Mouse (Mus musculus) mesoderm, embryonic 11.5 days (tissue): ENCODE measurements around the gene Elf2.
"Not testable (repeated sequence)": the region's sequence is repeated elsewhere in the genome, so short reads cannot be mapped to it uniquely, and the experiment has no call there.

ENCODE experiments used
- DNase-seq: peaks from one replicate; pipeline ENCODE4 v3.0.0-alpha.2; 2012; ENCODE audit warnings: low read depth, low spot score

The Elf2 gene

DNA sequence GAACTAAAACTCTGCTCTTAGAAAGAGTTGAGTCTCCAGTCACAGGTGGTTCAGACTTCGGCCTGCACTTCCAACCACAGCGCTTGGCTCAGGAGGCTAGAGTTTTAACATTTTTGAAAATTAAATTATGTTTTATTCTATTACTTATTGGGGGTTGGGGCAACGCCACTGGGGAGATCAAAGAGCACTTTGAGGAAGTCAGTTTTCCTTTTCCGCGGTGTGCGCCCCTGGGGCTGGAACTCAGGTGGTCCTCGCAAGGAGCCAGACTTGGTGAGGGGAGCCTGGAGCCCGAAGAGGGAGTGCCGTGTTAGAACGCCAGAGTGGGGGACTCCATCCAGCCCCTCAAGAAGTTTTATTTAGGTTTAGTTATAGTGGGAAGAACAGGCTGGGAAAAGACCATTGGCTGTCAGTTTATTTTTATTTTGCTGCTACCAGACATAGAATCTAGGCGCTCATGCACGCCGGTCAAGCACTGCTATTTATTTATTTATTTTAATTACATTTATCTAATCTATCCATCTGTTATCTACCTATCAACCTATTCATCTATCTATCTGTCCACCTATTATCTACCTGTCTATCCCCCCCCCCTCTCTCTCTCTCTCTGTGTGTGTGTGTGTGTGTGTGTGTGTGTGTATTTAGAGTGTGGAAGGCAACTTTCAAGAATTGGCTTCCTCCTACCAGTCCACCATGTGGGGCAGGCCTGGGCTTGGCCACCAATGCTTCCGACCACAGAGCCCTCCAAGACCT, 19.3 kb upstream of the Elf2 start:
- DNase-seq = no peak

DNA sequence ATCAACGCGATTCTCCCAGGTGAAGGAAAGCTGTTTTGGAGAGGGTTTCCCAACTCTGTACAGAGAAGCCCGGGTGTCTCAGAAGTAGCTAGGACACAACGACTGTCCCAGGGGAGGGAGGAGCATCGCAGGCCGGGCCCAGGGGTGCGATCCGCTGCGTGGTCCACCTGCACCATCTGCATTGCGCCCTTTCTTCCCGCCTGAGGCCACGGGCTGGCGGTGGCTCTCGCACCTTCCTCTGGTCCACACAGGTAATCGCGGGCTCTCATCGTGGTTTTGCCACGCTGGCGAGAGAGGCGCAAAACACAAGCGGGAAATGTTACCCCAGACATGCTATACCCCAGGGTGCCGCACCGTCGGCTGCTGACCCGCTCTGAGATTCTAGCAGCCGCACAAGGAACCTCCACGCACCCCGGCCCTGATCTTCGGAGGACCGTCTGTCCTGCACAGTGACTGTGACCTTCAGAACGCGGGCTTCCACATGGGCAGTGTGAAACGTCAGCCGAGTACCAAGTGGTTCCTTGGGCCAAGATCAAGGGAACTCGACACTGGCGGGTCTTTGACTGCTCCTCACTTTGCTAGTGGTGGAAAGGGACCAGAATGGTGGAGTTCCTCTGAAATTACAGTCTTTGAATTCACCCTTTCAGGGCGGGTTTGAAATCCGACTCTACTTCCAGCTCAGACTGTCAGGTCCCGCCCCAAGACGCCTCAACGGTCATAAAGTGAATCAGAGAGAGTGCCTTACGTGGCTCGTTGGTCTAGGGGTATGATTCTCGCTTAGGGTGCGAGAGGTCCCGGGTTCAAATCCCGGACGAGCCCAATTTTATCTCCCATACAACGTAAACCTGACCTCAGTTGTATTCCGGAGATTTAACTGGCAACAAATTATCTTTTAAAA, 18.4 kb upstream of the Elf2 start:
- peak; percentile 90 for DNase-seq

DNA sequence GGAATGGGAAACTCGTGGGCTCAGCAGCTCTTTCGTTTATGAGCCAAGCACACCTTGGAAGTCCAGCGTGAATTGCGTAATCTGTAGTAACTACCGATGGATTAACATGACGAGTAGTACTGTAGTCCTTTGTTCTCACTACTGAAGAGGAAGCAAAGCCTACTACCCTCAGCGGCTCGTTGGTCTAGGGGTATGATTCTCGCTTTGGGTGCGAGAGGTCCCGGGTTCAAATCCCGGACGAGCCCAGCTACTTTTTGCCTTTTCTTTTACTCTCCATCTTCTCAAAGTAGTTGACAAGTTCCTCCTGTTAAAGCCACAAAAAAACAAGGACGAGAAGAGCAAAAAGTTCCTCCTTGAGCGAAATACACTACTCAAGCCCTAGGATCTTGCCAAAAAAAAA, 17.7 kb upstream of the Elf2 start:
- DNase-seq = peak; percentile 85

DNA sequence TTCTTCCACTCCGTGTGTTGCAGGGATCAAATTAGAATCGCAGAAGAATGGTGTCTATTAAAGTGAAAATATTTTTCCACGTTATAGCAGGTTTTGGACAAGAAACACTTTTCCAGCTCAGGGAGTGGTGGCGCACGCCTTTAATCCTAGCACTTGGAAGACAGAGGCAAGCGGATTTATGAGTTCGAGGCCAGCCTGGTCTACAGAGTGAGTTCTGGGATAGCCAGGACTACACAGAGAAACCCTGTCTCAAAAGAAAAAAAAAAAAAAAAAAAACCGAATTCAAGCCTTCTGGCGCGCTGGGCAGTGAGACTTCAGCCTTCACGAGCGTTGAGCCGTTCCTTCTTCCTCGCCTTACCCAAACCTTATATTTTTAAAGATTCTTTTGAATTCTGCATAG, 17.2 kb upstream of the Elf2 start:
- DNase-seq = no peak

DNA sequence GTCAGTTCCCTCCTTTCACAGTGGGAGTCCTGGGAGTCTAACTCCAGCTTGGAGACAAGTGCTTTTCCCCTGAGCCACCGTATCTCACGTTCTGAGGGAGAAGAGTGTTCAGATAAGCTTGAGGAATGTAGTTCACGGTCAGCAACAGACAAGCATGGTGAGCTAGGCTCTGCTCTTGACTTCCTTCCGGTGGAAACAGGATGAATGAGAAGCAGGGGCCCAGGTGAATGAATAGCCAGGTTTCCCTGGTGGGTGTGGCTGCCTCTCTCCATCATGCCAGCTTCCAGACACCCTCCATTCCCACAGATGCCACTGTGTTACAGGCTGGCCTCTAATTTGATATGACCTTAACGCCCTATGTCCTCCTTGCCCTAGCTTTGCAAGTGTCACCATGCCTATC, 16.6 kb upstream of the Elf2 start:
- DNase-seq = no peak

DNA sequence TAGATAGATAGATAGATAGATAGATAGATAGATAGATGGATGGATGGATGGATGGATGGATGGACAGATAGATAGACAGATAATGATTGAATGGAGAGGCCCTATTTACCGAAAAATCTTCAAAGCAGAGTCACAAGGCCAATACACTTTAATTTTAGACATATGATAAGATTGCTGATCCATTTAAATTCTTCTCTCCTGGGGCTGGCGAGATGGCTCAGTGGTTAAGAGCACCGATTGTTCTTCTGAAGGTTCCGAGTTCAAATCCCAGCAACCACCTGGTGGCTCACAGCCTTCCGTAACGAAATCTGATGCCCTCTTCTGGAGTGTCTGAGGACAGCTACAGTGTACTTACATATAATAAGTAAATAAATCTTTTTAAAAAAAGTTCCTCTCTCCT, 14.5 kb upstream of the Elf2 start:
- DNase-seq = not testable (repeated sequence)

DNA sequence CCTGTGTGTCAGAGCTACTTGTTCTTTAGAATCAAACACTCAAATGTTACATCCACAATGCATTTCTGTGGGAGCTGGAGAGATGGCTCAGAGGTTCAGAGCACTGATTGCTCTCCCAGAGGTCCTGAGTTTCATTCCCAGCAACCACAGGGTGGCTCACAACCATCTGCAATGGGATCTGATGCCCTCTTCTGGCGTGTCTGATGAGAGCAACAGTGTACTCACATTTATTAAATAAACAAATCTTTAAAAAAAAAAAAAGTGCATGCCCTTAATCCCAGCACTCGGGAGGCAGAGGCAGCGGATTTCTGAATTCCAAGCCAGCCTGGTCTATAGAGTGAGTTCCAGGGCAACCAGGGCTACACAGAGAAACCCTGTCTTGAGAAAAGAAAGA, 13.6 kb upstream of the Elf2 start:
- no peak for DNase-seq

DNA sequence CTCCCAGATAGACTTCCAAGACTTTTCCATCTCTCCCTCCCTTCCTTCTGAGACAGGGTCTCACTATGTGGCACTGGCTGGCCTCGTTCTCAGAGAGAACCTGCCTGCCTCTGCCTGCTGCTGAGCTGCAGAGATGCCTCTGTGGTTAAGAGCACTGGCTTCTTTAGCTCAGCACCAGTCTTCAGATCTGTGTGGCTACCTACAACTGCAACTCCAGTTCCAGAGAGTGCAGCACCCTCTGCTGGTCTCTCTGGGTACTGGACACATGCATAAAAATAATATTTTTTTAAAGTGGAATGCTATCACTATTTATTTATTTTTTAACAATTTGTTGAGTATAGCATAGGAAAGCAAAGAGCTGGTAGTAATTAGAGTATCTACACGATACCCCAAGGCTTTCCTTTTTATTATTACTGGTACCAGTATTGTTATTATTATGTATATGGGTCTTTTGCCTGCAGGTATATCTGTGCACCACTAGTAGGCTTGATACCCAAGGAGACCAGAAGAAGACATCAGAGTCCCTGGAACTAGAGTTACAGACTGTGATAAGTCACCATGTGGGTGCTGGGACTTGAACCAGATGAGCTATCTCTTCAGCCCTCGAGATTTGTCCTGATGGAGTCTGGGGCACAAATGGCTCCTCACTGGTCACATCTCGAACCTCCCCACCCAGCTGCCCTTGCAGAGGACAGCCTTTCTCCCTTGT, 13.0 kb upstream of the Elf2 start:
- no peak for DNase-seq

DNA sequence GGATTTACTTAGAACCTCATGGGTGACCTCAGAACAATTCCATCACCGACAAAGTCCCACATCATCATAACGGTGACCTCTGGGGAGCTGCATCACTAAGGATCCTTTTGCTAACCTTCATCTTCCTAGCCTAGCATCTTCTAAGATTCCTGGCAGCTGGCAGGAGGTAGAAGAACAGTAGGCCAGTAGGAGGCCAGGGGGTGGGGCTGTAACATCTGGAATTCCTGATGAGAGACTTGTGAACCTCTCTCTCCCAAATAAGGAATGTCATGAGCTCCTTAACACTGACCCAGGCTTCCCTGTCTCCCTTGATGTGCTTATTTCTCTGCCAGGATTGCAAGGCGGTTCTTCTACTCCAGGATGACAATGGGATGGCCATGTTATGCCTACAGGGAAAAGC, 10.3 kb upstream of the Elf2 start:
- DNase-seq = no peak

DNA sequence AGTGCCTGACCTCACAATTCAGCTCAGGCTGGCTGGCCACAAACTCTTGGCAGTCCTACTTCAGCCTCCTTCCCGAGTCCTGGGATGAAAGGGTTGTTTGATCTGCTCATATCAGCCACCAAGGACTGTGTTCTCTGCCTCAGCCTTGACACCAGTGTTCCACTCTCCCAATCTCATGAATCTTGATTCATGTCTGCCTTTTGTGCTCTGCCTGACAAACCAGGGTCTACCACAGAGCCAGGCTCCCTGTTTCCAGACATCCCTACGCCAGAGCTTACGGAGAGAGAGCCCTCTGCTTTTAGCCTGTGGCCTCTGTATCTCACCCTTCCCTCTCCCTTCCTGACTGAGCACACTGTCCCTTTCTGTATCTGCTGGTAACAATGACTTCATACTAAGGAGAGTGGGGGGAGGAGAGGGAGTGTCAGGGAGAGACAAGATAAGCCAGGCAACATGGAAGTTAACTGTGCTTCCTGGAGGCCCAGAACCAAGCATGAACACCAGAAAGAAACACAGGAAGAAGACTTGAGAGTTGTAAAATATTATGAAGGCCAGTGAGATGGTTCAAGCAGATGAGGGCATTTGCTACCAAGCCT, 8.3 kb upstream of the Elf2 start:
- no peak for DNase-seq

DNA sequence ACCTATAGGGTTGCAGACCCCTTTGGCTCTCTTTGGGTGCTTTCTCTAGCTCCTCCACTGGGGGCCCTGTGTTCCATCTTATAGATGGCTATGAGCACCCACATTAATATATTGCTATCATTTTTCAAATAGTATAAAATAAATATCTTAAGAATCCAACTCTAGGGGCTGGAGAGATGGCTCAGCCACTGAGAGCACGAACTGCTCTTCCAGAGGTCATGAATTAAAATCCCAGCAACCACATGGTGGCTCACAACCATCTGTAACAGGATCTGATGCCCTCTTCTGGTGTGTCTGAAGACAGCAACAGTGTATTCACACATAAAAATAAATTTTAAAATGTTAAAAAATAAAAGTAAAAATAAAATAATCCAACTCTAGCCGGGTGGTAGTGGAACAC, 4.6 kb upstream of the Elf2 start:
- DNase-seq = not testable (repeated sequence)

DNA sequence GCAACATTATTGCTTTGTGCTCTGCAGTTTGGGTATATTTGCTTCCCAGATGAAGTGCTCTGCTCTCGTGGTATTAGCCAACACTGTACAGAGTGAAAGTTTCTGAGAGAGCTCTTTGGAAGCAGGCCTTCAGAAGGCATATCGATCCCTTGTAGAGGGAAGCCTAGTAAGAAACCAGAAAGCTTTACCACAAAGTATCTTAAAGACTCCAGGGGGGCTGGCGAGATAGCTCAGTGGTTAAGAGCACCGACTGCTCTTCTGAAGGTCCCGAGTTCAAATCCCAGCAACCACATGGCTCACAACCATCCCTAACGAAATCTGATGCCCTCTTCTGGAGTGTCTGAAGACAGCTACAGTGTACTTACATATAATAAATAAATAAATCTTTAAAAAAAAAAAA, 3.7 kb upstream of the Elf2 start:
- not testable (repeated sequence) for DNase-seq

DNA sequence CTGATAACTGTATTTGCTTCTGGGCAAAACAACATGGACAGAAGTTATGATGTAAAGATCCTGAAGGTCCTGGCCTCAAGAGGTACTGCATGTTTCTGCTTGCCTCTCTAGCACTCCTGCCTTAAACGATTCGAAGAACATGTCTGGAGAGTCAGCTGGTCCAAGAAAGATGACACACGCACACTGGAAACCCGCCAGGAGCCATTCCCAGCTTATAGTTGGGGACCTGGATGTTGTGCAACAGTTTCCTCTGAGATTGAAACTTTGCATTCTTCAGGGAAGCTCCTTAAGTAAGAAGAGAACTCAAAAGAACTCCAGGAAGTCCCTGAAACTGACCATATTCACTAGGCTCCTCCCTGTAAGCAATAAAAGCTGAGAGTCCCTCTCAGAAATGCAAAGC, 2.8 kb upstream of the Elf2 start:
- DNase-seq = no peak

DNA sequence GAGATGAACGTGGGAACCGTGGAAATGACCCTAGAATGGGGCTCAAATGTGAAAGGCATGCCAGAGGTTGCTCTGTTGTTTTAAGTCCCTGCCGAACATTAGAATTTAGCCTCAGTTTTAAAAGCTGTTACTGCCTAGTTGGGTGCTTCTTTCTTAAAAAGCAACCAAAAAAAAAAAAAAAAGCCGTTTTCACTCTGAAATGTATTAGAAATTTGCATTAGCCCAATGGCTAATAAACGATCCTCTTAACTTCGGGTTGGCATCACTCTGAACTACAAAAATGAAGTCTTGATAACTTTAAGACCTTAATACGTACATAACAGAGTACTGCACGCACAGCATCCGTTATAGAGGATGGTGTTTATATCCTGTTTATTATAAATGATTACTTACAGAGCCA, 1.7 kb upstream of the Elf2 start:
- DNase-seq = no peak

DNA sequence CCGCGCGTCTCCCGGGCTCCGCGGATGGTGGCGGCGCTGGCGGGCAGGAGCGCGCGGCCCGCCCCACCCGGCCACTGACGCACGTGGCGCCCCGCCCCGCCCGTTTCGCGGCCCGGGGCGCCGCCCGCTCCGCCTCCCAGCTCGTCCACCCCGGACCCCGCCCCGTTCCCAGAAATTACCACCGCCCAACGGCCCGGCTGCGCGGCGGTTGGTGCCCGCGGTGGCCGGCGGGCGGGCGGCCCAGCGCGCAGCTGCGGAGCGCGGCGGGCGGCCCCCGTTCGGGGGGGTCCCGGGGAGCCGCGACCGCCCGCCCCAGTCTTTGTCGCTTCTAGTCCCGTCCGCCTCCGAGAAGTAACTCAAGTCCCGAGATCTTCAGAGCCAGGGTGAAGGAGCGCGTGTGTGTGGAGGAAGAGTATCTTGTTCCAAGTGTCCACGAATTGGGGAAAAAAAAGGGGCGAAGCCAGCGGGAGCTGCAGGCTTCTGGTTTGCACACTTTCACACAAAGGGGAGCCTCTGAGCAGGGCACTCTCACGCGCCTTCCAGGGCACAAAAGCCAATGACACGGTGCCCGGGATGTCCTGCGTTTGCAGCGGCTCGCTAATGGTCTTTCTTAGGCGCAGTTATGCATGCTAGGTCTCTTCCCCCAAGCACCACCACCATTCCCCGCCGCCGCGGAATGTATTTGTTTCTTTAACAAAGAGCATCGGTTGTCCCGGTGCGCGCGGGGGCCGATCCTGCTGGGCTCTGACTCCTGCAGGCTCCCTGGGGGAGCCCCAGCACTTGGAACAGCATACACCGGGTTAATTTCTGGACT, 1.0 kb upstream of the Elf2 start:
- peak; percentile 86 for DNase-seq

DNA sequence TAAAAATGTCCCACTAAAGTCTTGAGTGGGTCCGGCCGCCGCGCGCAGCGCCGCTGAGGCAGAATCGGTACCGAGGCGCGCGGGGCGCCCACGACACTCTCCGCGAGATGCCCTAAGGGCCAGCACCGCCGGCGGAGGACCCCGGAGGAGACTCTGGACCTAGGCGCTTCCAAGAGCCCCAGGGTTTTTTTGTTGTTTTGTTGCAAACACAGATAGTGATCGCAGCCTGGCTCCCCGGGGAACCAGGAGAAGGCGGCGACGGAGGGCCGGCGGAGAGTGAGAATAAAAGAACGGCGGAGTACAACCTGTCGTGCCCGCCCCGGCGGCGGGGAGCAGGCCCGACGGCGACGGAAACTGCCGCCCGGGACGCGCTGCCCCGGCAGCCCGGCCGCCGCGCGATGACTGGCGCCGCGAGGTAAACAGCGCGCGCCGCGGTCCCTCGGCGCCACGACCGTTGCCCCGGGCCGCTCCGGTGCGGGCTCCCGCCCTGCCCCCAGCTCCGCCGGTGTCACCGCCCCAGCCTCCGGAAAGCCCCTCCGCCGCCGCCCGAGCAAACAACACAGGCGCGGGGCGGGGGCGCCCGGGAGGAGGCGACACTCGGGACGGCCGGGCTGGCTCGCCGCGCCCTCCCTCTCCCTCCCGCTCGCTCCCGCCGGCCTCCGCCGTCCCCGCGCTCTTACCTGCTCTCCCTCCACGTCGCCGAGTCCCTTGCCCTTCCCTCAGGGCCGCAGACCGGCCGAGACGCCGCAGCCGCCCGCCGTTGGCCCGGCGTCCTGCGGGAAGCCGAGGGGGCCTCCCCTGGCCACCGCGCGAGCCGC, 520 bp downstream of the Elf2 start:
- DNase-seq = peak; percentile 44

DNA sequence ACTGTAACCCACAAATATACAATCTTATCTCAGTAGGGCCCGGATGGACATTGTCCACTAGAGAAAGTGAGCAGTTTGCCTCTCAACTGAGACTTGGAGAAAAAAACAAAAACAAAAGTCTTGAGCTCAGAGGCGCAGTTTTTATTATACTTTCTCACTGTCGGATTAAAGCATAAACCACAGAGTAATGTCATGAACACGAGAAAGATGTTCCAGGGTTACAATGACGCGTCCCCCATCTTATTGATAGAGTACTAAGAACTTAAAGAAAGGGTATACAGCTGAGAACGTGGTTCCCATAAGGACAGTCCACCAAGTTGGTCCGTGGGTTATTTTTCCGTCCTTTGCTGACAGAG, 1.1 kb downstream of the Elf2 start:
- DNase-seq = no peak

DNA sequence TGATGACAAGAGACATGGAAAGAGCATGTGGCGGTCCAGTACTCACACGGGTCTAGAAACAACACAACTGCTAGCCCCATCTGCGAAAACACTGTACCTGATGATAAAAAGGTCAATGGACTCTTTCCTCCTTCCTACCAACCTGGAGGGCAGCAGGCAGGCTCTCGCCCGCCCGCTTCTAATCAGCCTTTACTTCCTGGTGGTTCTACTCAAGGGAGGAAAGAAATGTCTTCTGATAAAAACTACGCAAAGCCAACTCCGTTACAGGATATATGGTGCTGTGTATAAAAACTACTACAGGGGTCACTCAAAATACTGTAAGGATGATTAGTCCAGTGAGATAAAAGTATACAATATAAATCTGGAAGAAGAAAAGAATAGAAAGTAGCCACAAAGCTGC, 5.1 kb downstream of the Elf2 start:
- no peak for DNase-seq

DNA sequence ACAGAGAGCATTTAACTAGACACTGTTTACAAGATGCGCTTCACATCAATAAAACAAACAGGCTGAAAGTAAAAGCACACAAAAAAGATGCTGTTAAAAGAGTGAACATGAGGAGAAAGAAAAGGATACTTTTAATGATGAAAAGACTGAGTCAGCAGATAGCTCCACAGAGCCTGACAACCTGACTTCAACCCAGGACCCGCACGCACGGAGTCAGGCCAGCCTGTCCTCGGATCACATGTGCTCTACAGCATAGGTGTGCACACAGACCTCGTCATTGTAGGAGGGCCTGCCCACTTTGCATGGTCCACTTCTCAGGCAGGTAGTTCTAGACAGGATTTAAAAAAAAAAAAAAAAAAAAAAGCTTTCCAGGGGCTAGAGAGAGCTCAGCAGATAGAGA, 6.5 kb downstream of the Elf2 start:
- no peak for DNase-seq

DNA sequence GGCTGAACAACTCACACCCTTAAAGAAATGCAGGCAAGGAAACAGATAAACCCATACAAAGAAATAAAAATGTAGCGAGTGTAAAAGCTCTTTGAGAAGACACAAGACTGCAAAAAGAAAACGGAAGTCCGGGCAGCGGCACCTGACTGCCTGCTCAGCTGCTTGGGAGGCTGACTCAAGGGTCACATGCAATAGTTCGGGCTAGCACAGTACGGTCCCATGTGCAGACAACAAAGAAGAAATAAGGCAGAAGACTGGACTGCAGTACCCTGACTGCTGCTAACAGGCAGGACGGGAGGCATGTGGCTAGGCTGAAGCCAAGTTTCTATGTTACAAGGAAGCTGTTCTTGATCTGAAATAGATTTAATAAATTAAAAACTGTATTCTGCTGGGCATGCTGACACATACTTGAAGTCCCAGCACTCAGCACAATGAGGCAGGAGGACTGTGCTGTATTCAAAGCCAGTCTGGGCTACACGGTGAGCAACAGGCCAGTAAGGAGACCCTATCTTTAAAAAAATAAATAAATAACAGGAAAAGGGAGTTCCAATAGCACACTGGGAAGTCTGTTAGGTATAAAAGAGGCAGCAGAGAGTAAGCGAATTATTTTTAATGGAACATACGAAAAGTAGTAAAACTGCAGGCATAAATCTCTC, 7.1 kb downstream of the Elf2 start:
- no peak for DNase-seq
